Mouse (Mus musculus): ENCODE results near the gene Cd200r3. TPM values are rescaled to one million over a fixed set of nuclear protein-coding genes. Genes with fewer than 3 reads are reported as not detected.

Cd200r3 gene
- polyA plus RNA-seq, 1 experiment: 0.38 TPM

- H3K4me1 ChIP-seq (ENCODE audit: control insufficient read depth, insufficient read depth, low read length): no peaks in the 10 kb centered on the region
- DNase-seq: no peak
- 76% methylated on average over 3 of the region's 3 CpGs for WGBS
- H3K4me3 ChIP-seq (replicated peaks; ENCODE audit: extremely low read depth, low read depth, low read length): no peak overlapping the region
- no peak for TF ChIP-seq CTCF (IDR thresholded peaks at IDR 0.05; ENCODE audit: insufficient read depth, low read length)
- no peak for TF ChIP-seq POLR2A (IDR thresholded peaks at IDR 0.05; ENCODE audit: borderline replicate concordance, extremely low read depth, low read depth, low read length)
Measured at GRCm38 (mm10) chr16:45004443-45004842, 61.0 kb downstream of the Cd200r3 start.

- H3K4me1 ChIP-seq (ENCODE audit: control insufficient read depth, insufficient read depth, low read length): no peaks in the 10 kb centered on the region
- no peak for DNase-seq
- no peak overlapping the region for H3K4me3 ChIP-seq (replicated peaks; ENCODE audit: extremely low read depth, low read depth, low read length)
- TF ChIP-seq POLR2A (IDR thresholded peaks at IDR 0.05; ENCODE audit: borderline replicate concordance, extremely low read depth, low read depth, low read length) (no peak), CTCF (IDR thresholded peaks at IDR 0.05; ENCODE audit: insufficient read depth, low read length) (no peak)
- WGBS: 50% methylated on average over 3 of the region's 3 CpGs
Measured at GRCm38 (mm10) chr16:45005280-45005679, 61.8 kb downstream of the Cd200r3 start.

- DNase-seq: no peak
- Histone ChIP-seq H3K4me1 (ENCODE audit: control insufficient read depth, insufficient read depth, low read length) (no peaks in the 10 kb centered on the region), H3K4me3 (replicated peaks; ENCODE audit: extremely low read depth, low read depth, low read length) (no peak overlapping the region)
- TF ChIP-seq POLR2A (IDR thresholded peaks at IDR 0.05; ENCODE audit: borderline replicate concordance, extremely low read depth, low read depth, low read length) (no peak), CTCF (IDR thresholded peaks at IDR 0.05; ENCODE audit: insufficient read depth, low read length) (no peak)
- 32% methylated on average over 2 of the region's 2 CpGs for WGBS
Measured at GRCm38 (mm10) chr16:45006971-45007370, 63.5 kb downstream of the Cd200r3 start.

- Histone ChIP-seq H3K4me3 (replicated peaks; ENCODE audit: extremely low read depth, low read depth, low read length) (no peak overlapping the region), H3K4me1 (ENCODE audit: control insufficient read depth, insufficient read depth, low read length) (no peaks in the 10 kb centered on the region)
- no peak for TF ChIP-seq CTCF (IDR thresholded peaks at IDR 0.05; ENCODE audit: insufficient read depth, low read length)
- no peak for TF ChIP-seq POLR2A (IDR thresholded peaks at IDR 0.05; ENCODE audit: borderline replicate concordance, extremely low read depth, low read depth, low read length)
- no peak for DNase-seq
- WGBS: 90% methylated on average over 4 of the region's 4 CpGs
Measured at GRCm38 (mm10) chr16:45007807-45008206, 64.3 kb downstream of the Cd200r3 start.

GRCm38 (mm10) chr16:45009634-45010033, 66.2 kb downstream of the Cd200r3 start:
- WGBS: 52% methylated on average over 5 of the region's 5 CpGs
- no peak for DNase-seq
- TF ChIP-seq POLR2A (IDR thresholded peaks at IDR 0.05; ENCODE audit: borderline replicate concordance, extremely low read depth, low read depth, low read length) (no peak), CTCF (IDR thresholded peaks at IDR 0.05; ENCODE audit: insufficient read depth, low read length) (no peak)
- H3K4me1 ChIP-seq (ENCODE audit: control insufficient read depth, insufficient read depth, low read length): no peaks in the 10 kb centered on the region
- H3K4me3 ChIP-seq (replicated peaks; ENCODE audit: extremely low read depth, low read depth, low read length): no peak overlapping the region

GRCm38 (mm10) chr16:45015591-45015990, 72.1 kb downstream of the Cd200r3 start:
- DNase-seq: no peak
- TF ChIP-seq CTCF (IDR thresholded peaks at IDR 0.05; ENCODE audit: insufficient read depth, low read length) (no peak), POLR2A (IDR thresholded peaks at IDR 0.05; ENCODE audit: borderline replicate concordance, extremely low read depth, low read depth, low read length) (no peak)
- no peaks in the 10 kb centered on the region; the same call in 1 of the 2 replicates for H3K4me1 ChIP-seq (ENCODE audit: control insufficient read depth, insufficient read depth, low read length)
- H3K4me3 ChIP-seq (replicated peaks; ENCODE audit: extremely low read depth, low read depth, low read length): no peak overlapping the region
- WGBS: 75% methylated on average over 1 of the region's 1 CpGs

- no peak for DNase-seq
Measured at GRCm38 (mm10) chr16:45016488-45016887, 73.0 kb downstream of the Cd200r3 start.

GRCm38 (mm10) chr16:45018868-45019267, 75.4 kb downstream of the Cd200r3 start:
- 67% methylated on average over 2 of the region's 2 CpGs for WGBS
- no peak overlapping the region for H3K4me3 ChIP-seq (replicated peaks; ENCODE audit: extremely low read depth, low read depth, low read length)
- no peak for DNase-seq
- H3K4me1 ChIP-seq (ENCODE audit: control insufficient read depth, insufficient read depth, low read length): no peaks in the 10 kb centered on the region; the same call in 1 of the 2 replicates
- TF ChIP-seq POLR2A (IDR thresholded peaks at IDR 0.05; ENCODE audit: borderline replicate concordance, extremely low read depth, low read depth, low read length): no peak
- TF ChIP-seq CTCF (IDR thresholded peaks at IDR 0.05; ENCODE audit: insufficient read depth, low read length): no peak

More at GRCm38 (mm10) chr16:45016488-45016887, 73.0 kb downstream of the Cd200r3 start:
- Histone ChIP-seq H3K4me3 (replicated peaks; ENCODE audit: extremely low read depth, low read depth, low read length) (no peak overlapping the region), H3K4me1 (ENCODE audit: control insufficient read depth, insufficient read depth, low read length) (no peaks in the 10 kb centered on the region; the same call in 1 of the 2 replicates)
- 59% methylated on average over 3 of the region's 3 CpGs for WGBS
- TF ChIP-seq POLR2A (IDR thresholded peaks at IDR 0.05; ENCODE audit: borderline replicate concordance, extremely low read depth, low read depth, low read length) (no peak), CTCF (IDR thresholded peaks at IDR 0.05; ENCODE audit: insufficient read depth, low read length) (no peak)

GRCm38 (mm10) chr16:45020055-45020454, 76.6 kb downstream of the Cd200r3 start:
- DNase-seq: no peak
- Histone ChIP-seq H3K4me3 (replicated peaks; ENCODE audit: extremely low read depth, low read depth, low read length) (no peak overlapping the region), H3K4me1 (ENCODE audit: control insufficient read depth, insufficient read depth, low read length) (no peaks in the 10 kb centered on the region; the same call in 1 of the 2 replicates)
- 75% methylated on average over 1 of the region's 1 CpGs for WGBS
- TF ChIP-seq POLR2A (IDR thresholded peaks at IDR 0.05; ENCODE audit: borderline replicate concordance, extremely low read depth, low read depth, low read length) (no peak), CTCF (IDR thresholded peaks at IDR 0.05; ENCODE audit: insufficient read depth, low read length) (no peak)

- no peaks in the 10 kb centered on the region; the same call in 1 of the 2 replicates for H3K4me1 ChIP-seq (ENCODE audit: control insufficient read depth, insufficient read depth, low read length)
- WGBS: 92% methylated on average over 2 of the region's 2 CpGs
- no peak for DNase-seq
- H3K4me3 ChIP-seq (replicated peaks; ENCODE audit: extremely low read depth, low read depth, low read length): no peak overlapping the region
- TF ChIP-seq POLR2A (IDR thresholded peaks at IDR 0.05; ENCODE audit: borderline replicate concordance, extremely low read depth, low read depth, low read length) (no peak), CTCF (IDR thresholded peaks at IDR 0.05; ENCODE audit: insufficient read depth, low read length) (no peak)
Measured at GRCm38 (mm10) chr16:45020669-45021309, 77.3 kb downstream of the Cd200r3 start.

Measured in lung, adult 2 months (tissue).